Mouse (Mus musculus): ENCODE measurements at regions not wholly inside any gene's neighbourhood (a gene's known extent, or its start where the extent isn't known, plus 50 kb on each side); places are given as distances from the start of the nearest gene placed in this dataset.
"Not testable (repeated sequence)": the region's sequence is repeated elsewhere in the genome, so short reads cannot be mapped to it uniquely, and the experiment has no call there.

GRCm38 (mm10) chrX:77307374-77307773 lies 203.4 kb upstream of the Tbl1x start:
- no peak for DNase-seq (ENCODE audit: low read depth)

- peak; percentile 7 for DNase-seq (ENCODE audit: low read depth)
Observed at GRCm38 (mm10) chrX:77314384-77314783, 196.4 kb upstream of the Tbl1x start.

GRCm38 (mm10) chrX:77323644-77324043 lies 187.2 kb upstream of the Tbl1x start:
- no peak for DNase-seq (ENCODE audit: low read depth)

GRCm38 (mm10) chrX:77353181-77353580 lies 157.6 kb upstream of the Tbl1x start:
- no peak for DNase-seq (ENCODE audit: low read depth)

GRCm38 (mm10) chrX:77360551-77360950 lies 150.3 kb upstream of the Tbl1x start:
- no peak for DNase-seq (ENCODE audit: low read depth)

GRCm38 (mm10) chrX:77361106-77361505 lies 149.7 kb upstream of the Tbl1x start:
- DNase-seq (ENCODE audit: low read depth) = no peak

- no peak for DNase-seq (ENCODE audit: low read depth)
Observed at GRCm38 (mm10) chrX:77363657-77364056, 147.2 kb upstream of the Tbl1x start.

- DNase-seq (ENCODE audit: low read depth) = no peak
Observed at GRCm38 (mm10) chrX:77367351-77367750, 143.5 kb upstream of the Tbl1x start.

- no peak for DNase-seq (ENCODE audit: low read depth)
Observed at GRCm38 (mm10) chrX:77387271-77387670, 123.5 kb upstream of the Tbl1x start.

GRCm38 (mm10) chrX:77391760-77392446 lies 118.9 kb upstream of the Tbl1x start:
- no peak for DNase-seq (ENCODE audit: low read depth)

- DNase-seq (ENCODE audit: low read depth) = no peak
Observed at GRCm38 (mm10) chrX:77406896-77407295, 103.9 kb upstream of the Tbl1x start.

- DNase-seq (ENCODE audit: low read depth) = no peak
Observed at GRCm38 (mm10) chrX:77407925-77408324, 102.9 kb upstream of the Tbl1x start.

GRCm38 (mm10) chrX:77409370-77409769 lies 101.4 kb upstream of the Tbl1x start:
- no peak for DNase-seq (ENCODE audit: low read depth)

GRCm38 (mm10) chrX:77410812-77411211 lies 100.0 kb upstream of the Tbl1x start:
- DNase-seq (ENCODE audit: low read depth) = no peak

- no peak for DNase-seq (ENCODE audit: low read depth)
Observed at GRCm38 (mm10) chrX:77414156-77414555, 96.7 kb upstream of the Tbl1x start.

GRCm38 (mm10) chrX:77417766-77418165 lies 93.0 kb upstream of the Tbl1x start:
- DNase-seq (ENCODE audit: low read depth) = no peak

- no peak for DNase-seq (ENCODE audit: low read depth)
Observed at GRCm38 (mm10) chrX:77422206-77422605, 88.6 kb upstream of the Tbl1x start.

GRCm38 (mm10) chrX:77424792-77425727 lies 85.8 kb upstream of the Tbl1x start:
- DNase-seq (ENCODE audit: low read depth) = peak; percentile 39

- DNase-seq (ENCODE audit: low read depth) = not testable (repeated sequence)
Observed at GRCm38 (mm10) chrX:77425728-77426102, 85.1 kb upstream of the Tbl1x start.

- not testable (repeated sequence) for DNase-seq (ENCODE audit: low read depth)
Observed at GRCm38 (mm10) chrX:77426836-77427235, 84.0 kb upstream of the Tbl1x start.

GRCm38 (mm10) chrX:77432001-77432565 lies 78.7 kb upstream of the Tbl1x start:
- DNase-seq (ENCODE audit: low read depth) = no peak

GRCm38 (mm10) chrX:77432846-77433810 lies 77.7 kb upstream of the Tbl1x start:
- peak; percentile 83 for DNase-seq (ENCODE audit: low read depth)
